ENCODE assay signal across 8 mouse cellular contexts in genomic region chr16:36934131-36934840, GRCm38 (mm10). TPM values are rescaled to one million over a fixed set of nuclear protein-coding genes. Genes with fewer than 3 reads are reported as not detected.
A peak's percentile ranks its signal among the peaks of the same experiment; 100 is the strongest.
DNase-seq lines count a peak whose midpoint lies in the region; ATAC-seq lines count a peak whose summit lies in the region.

No protein-coding gene starts in this region.

- H3K27ac ChIP-seq in intestine, embryonic 15.5 days, result peak overlapping the region; percentile 39

- H3K9ac ChIP-seq in intestine, embryonic 15.5 days, result no peak overlapping the region

- no peak overlapping the region for H3K4me3 ChIP-seq in intestine, embryonic 15.5 days (replicated peaks)

- peak; percentile 49 for DNase-seq in kidney, adult 9 months
- no peak for DNase-seq in kidney, postnatal 10 days
- peak; percentile 53 for DNase-seq in adrenal gland, postnatal 10 days
- DNase-seq in cerebellum, postnatal 4 days (ENCODE audit: low spot score in 2 of 2), result no peak
- DNase-seq in right cerebral cortex, postnatal 4 days, result no peak
- DNase-seq in cerebellum, adult 11 months, result no peak

- H3K36me3 ChIP-seq in intestine, embryonic 15.5 days, result peaks cover 17% of the 10 kb centered on the region

- WGBS in intestine, embryonic 15.5 days, result 30% methylated on average over 6 of the region's 6 CpGs

- no peaks in the 10 kb centered on the region for H3K27me3 ChIP-seq in intestine, embryonic 15.5 days (replicated peaks)

- no peaks in the 10 kb centered on the region for H3K9me3 ChIP-seq in intestine, embryonic 15.5 days

- peak; percentile 89 for ATAC-seq in intestine, embryonic 15.5 days
- peak; percentile 27 for ATAC-seq in monocyte, adult 5-6 weeks (replicated peaks; ENCODE audit: insufficient number of reproducible peaks, low FRiP score, low TSS enrichment, poor library complexity, severe bottlenecking)

- H3K4me2 ChIP-seq in intestine, embryonic 15.5 days (replicated peaks), result peak overlapping the region; percentile 17; the same call in 1 of the 2 replicates

- H3K4me1 ChIP-seq in intestine, embryonic 15.5 days (replicated peaks), result no peaks in the 10 kb centered on the region

RNA-seq across cellular contexts. Expression of gene Hcls1, which starts 0.5 kb away (rescaled TPM):
- 10 to 100 TPM; 15.8 to 19.5 TPM for total RNA-seq in adrenal gland, postnatal 10 days (2021)
- 10.7 and 12.7 TPM in 2 replicates for polyA plus RNA-seq in intestine, embryonic 15.5 days (2015; fragmentation: Nextera tagmentation; extraction: Ambion mirVana)
- 630 to 720 TPM (median 692 TPM) in 3 replicates for total RNA-seq in monocyte, adult 5-6 weeks (2017)

RNA-seq across cellular contexts. Expression of gene Fbxo40, which starts 56.0 kb away (rescaled TPM):
- total RNA-seq in adrenal gland, postnatal 10 days (2021), result 1 to 10 TPM; 1.8 to 4.4 TPM
- not detected in 2 replicates for polyA plus RNA-seq in intestine, embryonic 15.5 days (2015; fragmentation: Nextera tagmentation; extraction: Ambion mirVana)
- total RNA-seq in monocyte, adult 5-6 weeks (2017), result 0.29 to 0.38 TPM in 2 of 3 replicates, not detected in the other

RNA-seq across cellular contexts. Expression of gene Golgb1, which starts 59.3 kb away (rescaled TPM):
- total RNA-seq in adrenal gland, postnatal 10 days (2021), result 10 to 100 TPM; 53.5 to 71.8 TPM
- polyA plus RNA-seq in intestine, embryonic 15.5 days (2015; fragmentation: Nextera tagmentation; extraction: Ambion mirVana), result 91.4 and 93.4 TPM in 2 replicates
- 24.1 to 52.5 TPM (median 27.2 TPM) in 3 replicates for total RNA-seq in monocyte, adult 5-6 weeks (2017)

RNA-seq across cellular contexts. Expression of gene Eaf2, which starts 59.5 kb away (rescaled TPM):
- total RNA-seq in adrenal gland, postnatal 10 days (2021), result 1 to 10 TPM; 1.4 to 3.3 TPM
- 1.8 and 2.2 TPM in 2 replicates for polyA plus RNA-seq in intestine, embryonic 15.5 days (2015; fragmentation: Nextera tagmentation; extraction: Ambion mirVana)
- total RNA-seq in monocyte, adult 5-6 weeks (2017), result 11.5 to 14.9 TPM (median 13.4 TPM) in 3 replicates

Comparison
In these comparisons a context has a peak if more than half of its experiments do, and no peak if none do; other contexts are left out.
1. DNase-seq: peak in kidney, adult 9 months (single experiment) and adrenal gland, postnatal 10 days (single experiment); none in kidney, postnatal 10 days (single experiment), cerebellum, postnatal 4 days (0 of 2), right cerebral cortex, postnatal 4 days (single experiment) and cerebellum, adult 11 months (single experiment).
2. RNA of gene Hcls1, which starts 0.5 kb away (total RNA-seq): 630 to 720 TPM in monocyte, adult 5-6 weeks; 15.8 to 19.5 TPM in adrenal gland, postnatal 10 days; every median in the first group is over 10 times any median in the second.